Mouse (Mus musculus) duodenum, adult 2 months (tissue): ENCODE data around the gene Rhox3g. TPM values are rescaled to one million over a fixed set of nuclear protein-coding genes. Genes with fewer than 3 reads are reported as not detected.

Experiments used
- polyA plus RNA-seq: library from polyadenylated mRNA; depleted of rRNA; stranded (reverse); fragments of >200 nt; gene quantifications from 2 replicates; pipeline ENCODE4 v1.2.3, GENCODE M21; 2012; ENCODE audit warnings: low replicate concordance; rRNA removed

Gene Rhox3g
- not detected in 2 replicates for polyA plus RNA-seq

GRCm38 (mm10) chrX:37628512-37628911 lies at the start of gene Rhox3g:
Rhox3g (minus strand) TSS chrX:37628612.

GRCm38 (mm10) chrX:37673177-37673576 lies 44.8 kb upstream of the Rhox3g start, which contains the start of gene Rhox2h:
Rhox2h (minus strand) TSS chrX:37673277.

DNA sequence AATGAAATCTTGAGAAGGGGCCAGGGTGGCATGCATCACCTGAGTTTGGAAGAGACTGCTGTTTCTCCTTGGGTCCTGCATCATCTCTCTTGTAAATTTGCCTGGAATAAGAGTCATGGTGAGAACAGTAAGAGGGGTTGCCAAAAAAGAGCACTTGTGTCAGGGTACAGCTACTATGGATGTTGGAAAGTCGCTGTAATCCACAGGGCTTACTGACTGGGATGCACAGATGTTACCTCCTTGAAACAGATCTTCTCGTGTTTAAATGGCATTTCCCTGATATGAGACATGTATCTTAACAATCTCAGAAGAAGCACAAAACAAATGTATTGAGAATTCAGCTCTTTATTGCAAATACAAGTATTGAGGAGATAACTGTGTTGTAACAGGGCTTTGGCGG lies 40.3 kb upstream of the Rhox3g start, which contains the start of gene Rhox3h:
Rhox3h (minus strand) TSS at position 101 of the 400 bp plus-strand sequence.

GRCm38 (mm10) chrX:37651227-37651626 lies 22.8 kb upstream of the Rhox3g start, which contains the start of gene Rhox4g:
Rhox4g (minus strand) TSS chrX:37651327.

DNA sequence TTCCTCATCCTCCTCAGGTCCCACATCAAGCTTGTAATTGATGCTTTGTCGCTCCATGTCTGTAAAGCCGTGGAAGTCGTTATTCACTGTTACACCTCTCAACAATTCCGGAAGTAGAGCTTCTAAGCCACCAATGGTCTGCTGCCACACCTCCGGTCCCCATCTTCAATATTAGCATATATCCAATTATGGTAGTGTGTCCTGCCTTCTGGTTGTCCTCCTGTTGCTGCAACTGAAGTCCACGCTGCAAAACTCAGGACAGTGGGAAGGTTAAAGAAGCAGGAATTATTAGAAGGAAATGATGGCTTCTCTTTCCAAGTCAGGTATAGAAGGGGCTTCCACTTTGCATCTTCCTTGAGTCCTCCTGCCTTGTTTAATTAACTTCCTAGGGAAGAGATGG lies 15.0 kb upstream of the Rhox3g start, which contains the start of gene Rhox2g:
Rhox2g (minus strand) TSS at position 101 of the 400 bp plus-strand sequence.

GRCm38 (mm10) chrX:37607604-37608003 lies 20.8 kb downstream of the Rhox3g start, which contains the start of gene Rhox4f:
Rhox4f (minus strand) TSS chrX:37607704.

GRCm38 (mm10) chrX:37580692-37581091 lies 47.7 kb downstream of the Rhox3g start, which contains the start of gene Rhox3f:
Rhox3f (plus strand) TSS chrX:37580992.

Other genes starting within 250 kb of the Rhox3g start
- not detected in 2 replicates for gene Rhox3a2, start 248.6 kb downstream of the Rhox3g start, polyA plus RNA-seq
- gene Rhox4a2, start 237.8 kb downstream of the Rhox3g start, polyA plus RNA-seq: not detected in 2 replicates
- gene Rhox2b, start 216.5 kb downstream of the Rhox3g start, polyA plus RNA-seq: not detected in 2 replicates
- gene Rhox4b, start 196.1 kb downstream of the Rhox3g start, polyA plus RNA-seq: not detected in 2 replicates
- gene Rhox2c, start 174.9 kb downstream of the Rhox3g start, polyA plus RNA-seq: not detected in 2 replicates
- not detected in 2 replicates for gene Rhox3c, start 170.0 kb downstream of the Rhox3g start, polyA plus RNA-seq
- not detected in 2 replicates for gene Rhox4c, start 148.3 kb downstream of the Rhox3g start, polyA plus RNA-seq
- gene Rhox2d, start 135.2 kb downstream of the Rhox3g start, polyA plus RNA-seq: not detected in 2 replicates
- not detected in 2 replicates for gene Rhox4d, start 114.3 kb downstream of the Rhox3g start, polyA plus RNA-seq
- not detected in 2 replicates for gene Rhox2e, start 98.2 kb downstream of the Rhox3g start, polyA plus RNA-seq
- not detected in 2 replicates for gene Rhox3e, start 86.6 kb downstream of the Rhox3g start, polyA plus RNA-seq
- gene Rhox4e, start 71.2 kb downstream of the Rhox3g start, polyA plus RNA-seq: not detected in 2 replicates
- gene Rhox2f, start 57.2 kb downstream of the Rhox3g start, polyA plus RNA-seq: not detected in 2 replicates
- gene Rhox3f, start 47.6 kb downstream of the Rhox3g start, polyA plus RNA-seq: not detected in 2 replicates
- gene Rhox4f, start 20.9 kb downstream of the Rhox3g start, polyA plus RNA-seq: not detected in 2 replicates
- gene Rhox2g, start 14.9 kb upstream of the Rhox3g start, polyA plus RNA-seq: not detected in 2 replicates
- not detected in 2 replicates for gene Rhox4g, start 22.7 kb upstream of the Rhox3g start, polyA plus RNA-seq
- not detected in 2 replicates for gene Rhox3h, start 40.2 kb upstream of the Rhox3g start, polyA plus RNA-seq
- not detected in 2 replicates for gene Rhox2h, start 44.7 kb upstream of the Rhox3g start, polyA plus RNA-seq
- gene Rhox5, start 176.2 kb upstream of the Rhox3g start, polyA plus RNA-seq: not detected in 2 replicates
- not detected in 2 replicates for gene Rhox6, start 198.3 kb upstream of the Rhox3g start, polyA plus RNA-seq
- not detected in 2 replicates for gene Rhox7a, start 203.1 kb upstream of the Rhox3g start, polyA plus RNA-seq